Mouse (Mus musculus): ENCODE results near the gene Krtap1-3. TPM values are rescaled to one million over a fixed set of nuclear protein-coding genes. Genes with fewer than 3 reads are reported as not detected.
A peak's percentile ranks its signal among the peaks of the same experiment; 100 is the strongest.
"Not testable (repeated sequence)": the region's sequence is repeated elsewhere in the genome, so short reads cannot be mapped to it uniquely, and the experiment has no call there.

Krtap1-3 gene
- polyA plus RNA-seq, 1 experiment from 2014 or later = not detected

- not testable (repeated sequence) for DNase-seq (ENCODE audit: low spot score); H3K27me3 ChIP-seq (ENCODE audit: control insufficient read depth, insufficient read depth, low read length); H3K36me3 ChIP-seq (ENCODE audit: control insufficient read depth, insufficient read depth, low read length); H3K27ac ChIP-seq (replicated peaks; ENCODE audit: low read depth, low read length); ATAC-seq (ENCODE audit: insufficient number of reproducible peaks, low FRiP score, low TSS enrichment, low read depth); H3K4me1 ChIP-seq (ENCODE audit: control insufficient read depth, insufficient read depth, low read length); H3K4me3 ChIP-seq (ENCODE audit: low read depth, low read length); H3K9ac ChIP-seq (ENCODE audit: low read length); H3K9me3 ChIP-seq (ENCODE audit: control insufficient read depth, low read length); H3K4me2 ChIP-seq (ENCODE audit: low read depth, severe bottlenecking)
- WGBS = 54% methylated on average over 1 of the region's 2 CpGs
Observed at GRCm38 (mm10) chr11:99610089-99610488, 18.9 kb upstream of the Krtap1-3 start, which contains the start of gene Gm11937. Gene Gm11937, minus strand, starts transcription at chr11:99610189.

- H3K9ac ChIP-seq (ENCODE audit: low read length) = no peak overlapping the region
- no peaks in the 10 kb centered on the region for H3K36me3 ChIP-seq (ENCODE audit: control insufficient read depth, insufficient read depth, low read length)
- WGBS = 70% methylated on average over 1 of the region's 1 CpGs
- no peak overlapping the region for H3K27ac ChIP-seq (replicated peaks; ENCODE audit: low read depth, low read length)
- H3K9me3 ChIP-seq (ENCODE audit: control insufficient read depth, low read length) = no peaks in the 10 kb centered on the region
- H3K4me2 ChIP-seq (ENCODE audit: low read depth, severe bottlenecking) = no peak overlapping the region
- no peak for DNase-seq (ENCODE audit: low spot score)
- no peaks in the 10 kb centered on the region for H3K4me1 ChIP-seq (ENCODE audit: control insufficient read depth, insufficient read depth, low read length)
- no peaks in the 10 kb centered on the region for H3K27me3 ChIP-seq (ENCODE audit: control insufficient read depth, insufficient read depth, low read length)
- no peak for ATAC-seq (ENCODE audit: insufficient number of reproducible peaks, low FRiP score, low TSS enrichment, low read depth)
- H3K4me3 ChIP-seq (ENCODE audit: low read depth, low read length) = no peak overlapping the region
Observed at GRCm38 (mm10) chr11:99609126-99609525, 18.0 kb upstream of the Krtap1-3 start.

- not testable (repeated sequence) for H3K27me3 ChIP-seq (ENCODE audit: control insufficient read depth, insufficient read depth, low read length); ATAC-seq (ENCODE audit: insufficient number of reproducible peaks, low FRiP score, low TSS enrichment, low read depth); H3K4me2 ChIP-seq (ENCODE audit: low read depth, severe bottlenecking); H3K36me3 ChIP-seq (ENCODE audit: control insufficient read depth, insufficient read depth, low read length); DNase-seq (ENCODE audit: low spot score); H3K9ac ChIP-seq (ENCODE audit: low read length); H3K4me3 ChIP-seq (ENCODE audit: low read depth, low read length); H3K27ac ChIP-seq (replicated peaks; ENCODE audit: low read depth, low read length); H3K9me3 ChIP-seq (ENCODE audit: control insufficient read depth, low read length); H3K4me1 ChIP-seq (ENCODE audit: control insufficient read depth, insufficient read depth, low read length)
- 45% methylated on average over 1 of the region's 1 CpGs for WGBS
Observed at GRCm38 (mm10) chr11:99603208-99603607, 12.1 kb upstream of the Krtap1-3 start, which contains the start of gene Gm11938. Gene Gm11938, minus strand, starts transcription at chr11:99603308.

- H3K36me3 ChIP-seq (ENCODE audit: control insufficient read depth, insufficient read depth, low read length); H3K27ac ChIP-seq (replicated peaks; ENCODE audit: low read depth, low read length); H3K4me3 ChIP-seq (ENCODE audit: low read depth, low read length); H3K27me3 ChIP-seq (ENCODE audit: control insufficient read depth, insufficient read depth, low read length); H3K9me3 ChIP-seq (ENCODE audit: control insufficient read depth, low read length); ATAC-seq (ENCODE audit: insufficient number of reproducible peaks, low FRiP score, low TSS enrichment, low read depth); DNase-seq (ENCODE audit: low spot score); H3K9ac ChIP-seq (ENCODE audit: low read length); H3K4me2 ChIP-seq (ENCODE audit: low read depth, severe bottlenecking); H3K4me1 ChIP-seq (ENCODE audit: control insufficient read depth, insufficient read depth, low read length): not testable (repeated sequence)
- 80% methylated on average over 3 of the region's 6 CpGs for WGBS
Observed at GRCm38 (mm10) chr11:99597742-99598141, 6.6 kb upstream of the Krtap1-3 start, which contains the start of gene Krtap9-3. Gene Krtap9-3, minus strand, starts transcription at chr11:99598105.

- DNase-seq (ENCODE audit: low spot score) (no peak), ATAC-seq (ENCODE audit: insufficient number of reproducible peaks, low FRiP score, low TSS enrichment, low read depth) (no peak)
- H3K9me3 ChIP-seq (ENCODE audit: control insufficient read depth, low read length) = no peaks in the 10 kb centered on the region
- H3K36me3 ChIP-seq (ENCODE audit: control insufficient read depth, insufficient read depth, low read length) = no peaks in the 10 kb centered on the region
- no peak overlapping the region for H3K4me2 ChIP-seq (ENCODE audit: low read depth, severe bottlenecking)
- H3K4me3 ChIP-seq (ENCODE audit: low read depth, low read length) = no peak overlapping the region
- no peaks in the 10 kb centered on the region for H3K27me3 ChIP-seq (ENCODE audit: control insufficient read depth, insufficient read depth, low read length)
- no peaks in the 10 kb centered on the region for H3K4me1 ChIP-seq (ENCODE audit: control insufficient read depth, insufficient read depth, low read length)
- no peak overlapping the region for H3K27ac ChIP-seq (replicated peaks; ENCODE audit: low read depth, low read length)
- H3K9ac ChIP-seq (ENCODE audit: low read length) = no peak overlapping the region
- WGBS = 89% methylated on average over 7 of the region's 7 CpGs
Observed at GRCm38 (mm10) chr11:99585096-99585495, 6.0 kb downstream of the Krtap1-3 start.

GRCm38 (mm10) chr11:99583245-99583704 is 7.9 kb downstream of the Krtap1-3 start, which contains the start of gene Krtap1-4:
Gene Krtap1-4, minus strand, starts transcription at chr11:99583654.
- ATAC-seq (ENCODE audit: insufficient number of reproducible peaks, low FRiP score, low TSS enrichment, low read depth) (no peak), DNase-seq (ENCODE audit: low spot score) (peak; percentile 20)
- Histone ChIP-seq H3K27ac (replicated peaks; ENCODE audit: low read depth, low read length) (no peak within 1 kb of the TSS), H3K36me3 (ENCODE audit: control insufficient read depth, insufficient read depth, low read length) (no peaks in the 10 kb centered on the region), H3K4me1 (ENCODE audit: control insufficient read depth, insufficient read depth, low read length) (no peaks in the 10 kb centered on the region), H3K9me3 (ENCODE audit: control insufficient read depth, low read length) (no peaks in the 10 kb centered on the region), H3K9ac (ENCODE audit: low read length) (no peak within 1 kb of the TSS), H3K4me3 (ENCODE audit: low read depth, low read length) (no peak within 1 kb of the TSS), H3K4me2 (ENCODE audit: low read depth, severe bottlenecking) (no peak within 1 kb of the TSS), H3K27me3 (ENCODE audit: control insufficient read depth, insufficient read depth, low read length) (no peaks in the 10 kb centered on the region)
- WGBS = 65% methylated on average over 5 of the region's 5 CpGs

- no peaks in the 10 kb centered on the region for H3K27me3 ChIP-seq (ENCODE audit: control insufficient read depth, insufficient read depth, low read length)
- H3K4me1 ChIP-seq (ENCODE audit: control insufficient read depth, insufficient read depth, low read length) = no peaks in the 10 kb centered on the region
- 89% methylated on average over 6 of the region's 6 CpGs for WGBS
- H3K9ac ChIP-seq (ENCODE audit: low read length) = no peak overlapping the region
- no peak overlapping the region for H3K27ac ChIP-seq (replicated peaks; ENCODE audit: low read depth, low read length)
- ATAC-seq (ENCODE audit: insufficient number of reproducible peaks, low FRiP score, low TSS enrichment, low read depth) (no peak), DNase-seq (ENCODE audit: low spot score) (no peak)
- H3K9me3 ChIP-seq (ENCODE audit: control insufficient read depth, low read length) = no peaks in the 10 kb centered on the region
- no peaks in the 10 kb centered on the region for H3K36me3 ChIP-seq (ENCODE audit: control insufficient read depth, insufficient read depth, low read length)
- H3K4me3 ChIP-seq (ENCODE audit: low read depth, low read length) = no peak overlapping the region
- H3K4me2 ChIP-seq (ENCODE audit: low read depth, severe bottlenecking) = no peak overlapping the region
Observed at GRCm38 (mm10) chr11:99581564-99581963, 9.6 kb downstream of the Krtap1-3 start.

- DNase-seq (ENCODE audit: low spot score) (no peak), ATAC-seq (ENCODE audit: insufficient number of reproducible peaks, low FRiP score, low TSS enrichment, low read depth) (no peak)
- WGBS = 94% methylated on average over 5 of the region's 5 CpGs
- H3K27me3 ChIP-seq (ENCODE audit: control insufficient read depth, insufficient read depth, low read length) = no peaks in the 10 kb centered on the region
- no peaks in the 10 kb centered on the region for H3K4me1 ChIP-seq (ENCODE audit: control insufficient read depth, insufficient read depth, low read length)
- no peak overlapping the region for H3K9ac ChIP-seq (ENCODE audit: low read length)
- H3K36me3 ChIP-seq (ENCODE audit: control insufficient read depth, insufficient read depth, low read length) = no peaks in the 10 kb centered on the region
- no peak overlapping the region for H3K4me2 ChIP-seq (ENCODE audit: low read depth, severe bottlenecking)
- H3K4me3 ChIP-seq (ENCODE audit: low read depth, low read length) = no peak overlapping the region
- H3K9me3 ChIP-seq (ENCODE audit: control insufficient read depth, low read length) = no peaks in the 10 kb centered on the region
- no peak overlapping the region for H3K27ac ChIP-seq (replicated peaks; ENCODE audit: low read depth, low read length)
Observed at GRCm38 (mm10) chr11:99581051-99581450, 10.1 kb downstream of the Krtap1-3 start.

- no peak within 1 kb of the TSS for H3K4me3 ChIP-seq (ENCODE audit: low read depth, low read length)
Observed at GRCm38 (mm10) chr11:99580636-99581035, 10.5 kb downstream of the Krtap1-3 start, which contains the start of gene Krtap1-5. Gene Krtap1-5, minus strand, starts transcription at chr11:99581016.

More at GRCm38 (mm10) chr11:99580636-99581035, 10.5 kb downstream of the Krtap1-3 start, which contains the start of gene Krtap1-5:
- H3K27me3 ChIP-seq (ENCODE audit: control insufficient read depth, insufficient read depth, low read length) = no peaks in the 10 kb centered on the region
- no peaks in the 10 kb centered on the region for H3K9me3 ChIP-seq (ENCODE audit: control insufficient read depth, low read length)
- no peak within 1 kb of the TSS for H3K27ac ChIP-seq (replicated peaks; ENCODE audit: low read depth, low read length)
- no peak for ATAC-seq (ENCODE audit: insufficient number of reproducible peaks, low FRiP score, low TSS enrichment, low read depth)
- 77% methylated on average over 6 of the region's 6 CpGs for WGBS
- DNase-seq (ENCODE audit: low spot score) = no peak
- no peak within 1 kb of the TSS for H3K4me2 ChIP-seq (ENCODE audit: low read depth, severe bottlenecking)
- no peaks in the 10 kb centered on the region for H3K4me1 ChIP-seq (ENCODE audit: control insufficient read depth, insufficient read depth, low read length)
- no peaks in the 10 kb centered on the region for H3K36me3 ChIP-seq (ENCODE audit: control insufficient read depth, insufficient read depth, low read length)
- H3K9ac ChIP-seq (ENCODE audit: low read length) = no peak within 1 kb of the TSS

Data from limb, embryonic 11.5 days (tissue).